Mouse (Mus musculus) E14TG2a.4 (cell line): ENCODE data around the gene Plrg1.

Experiments
- CTCF ChIP-seq: conservative IDR thresholded peaks from 2 replicates; pipeline ENCODE4 v1.5.1; 2014; ENCODE audit warnings: low read length
- NANOG ChIP-seq: IDR thresholded peaks from 2 replicates; pipeline ENCODE4 v1.6.1; 2014; ENCODE audit warnings: borderline replicate concordance, low read length, mixed read lengths
- POU5F1 ChIP-seq: IDR thresholded peaks from 2 replicates; pipeline ENCODE4 v1.6.1; 2014; ENCODE audit warnings: low read length, borderline replicate concordance

- TF ChIP-seq CTCF = no peak
- no peak for TF ChIP-seq POU5F1
- no peak for TF ChIP-seq NANOG
Measured at GRCm38 (mm10) chr3:83033801-83034200, 21.5 kb upstream of the Plrg1 start.
